Mouse (Mus musculus) megakaryocyte, embryonic 14.5 days (primary cell): ENCODE data around the gene Smim10l2a.

Source experiments
- FLI1 ChIP-seq: IDR thresholded peaks from 2 replicates; pipeline ENCODE4 v1.6.1; 2012; ENCODE audit warnings: low read length, inconsistent platforms, mixed read lengths
- GATA1 ChIP-seq: IDR thresholded peaks from 3 replicates; pipeline ENCODE4 v1.6.1; 2012; ENCODE audit warnings: mixed read lengths, low read length, inconsistent platforms, borderline replicate concordance

GRCm38 (mm10) chrX:56416277-56416676 lies 41.9 kb downstream of the Smim10l2a start:
- no peak for TF ChIP-seq GATA1
- no peak for TF ChIP-seq FLI1
